Mouse (Mus musculus) cerebellum, adult 2 months (tissue): ENCODE measurements around the gene Gng2. TPM values are rescaled to one million over a fixed set of nuclear protein-coding genes. Genes with fewer than 3 reads are reported as not detected.

Experiments used
- DNase-seq, 2 experiments: peaks; one replicate each; pipeline ENCODE4 v3.0.0; 2021
- H3K27ac ChIP-seq: fragments of 200-500 bp; 2 replicates; pipeline ENCODE4 v1.5.1; 2012; ENCODE audit warnings: low read length, control low read depth, inconsistent platforms; ENCODE audit not compliant: insufficient read depth
- H3K27me3 ChIP-seq: fragments of 200-500 bp; 2 replicates; pipeline ENCODE4 v1.6.1; 2012; ENCODE audit warnings: inconsistent platforms, mild to moderate bottlenecking, low read length, moderate library complexity; ENCODE audit not compliant: control insufficient read depth, insufficient read depth
- H3K4me1 ChIP-seq: fragments of 200-500 bp; 2 replicates; pipeline ENCODE4 v1.6.1; 2011; ENCODE audit warnings: low read length; ENCODE audit not compliant: control insufficient read depth, insufficient read depth
- H3K4me3 ChIP-seq: fragments of 200-500 bp; replicated peaks from 2 replicates; pipeline ENCODE3; 2011; ENCODE audit warnings: mild to moderate bottlenecking, low read depth, low read length, control low read depth; ENCODE audit not compliant: insufficient read depth
- CTCF ChIP-seq: fragments of 200-500 bp; IDR thresholded peaks from 2 replicates; pipeline ENCODE4 v1.5.1; 2011; ENCODE audit warnings: low read depth, mild to moderate bottlenecking, control low read depth, low read length, moderate library complexity, borderline replicate concordance; ENCODE audit not compliant: insufficient read depth
- POLR2A ChIP-seq: fragments of 200-500 bp; IDR thresholded peaks from 2 replicates; pipeline ENCODE4 v1.6.1; 2011; ENCODE audit warnings: low read length, control low read depth, borderline replicate concordance; ENCODE audit not compliant: insufficient read depth
- WGBS: fragments of 180-500 bp; shearing (Covaris S2); methylation state at CpG from one replicate; pipeline ENCODE4 v1.1.7; 2018; 5-methylcytosine and 5-hydroxymethylcytosine counted together
- polyA plus RNA-seq: library from polyadenylated mRNA; depleted of rRNA; stranded (reverse); fragments of >200 nt; gene quantifications from 2 replicates; pipeline ENCODE4 v1.2.3, GENCODE M21; 2012; rRNA removed

The Gng2 gene
- polyA plus RNA-seq, 1 experiment, result 62.7 TPM

GRCm38 (mm10) chr14:19825481-19825880, 151.9 kb downstream of the Gng2 start:
- Histone ChIP-seq H3K4me3 (no peak overlapping the region), H3K27ac (no peak overlapping the region), H3K4me1 (no peaks in the 10 kb centered on the region), H3K27me3 (no peaks in the 10 kb centered on the region)
- no peak for TF ChIP-seq POLR2A
- no peak for TF ChIP-seq CTCF
- DNase-seq, result no peak
- 25% methylated on average over 11 of the region's 11 CpGs for WGBS

- WGBS, result under 1% methylated on average over 80 of the region's 80 CpGs
- TF ChIP-seq CTCF (no peak), POLR2A (peak; percentile 77)
- H3K4me1 ChIP-seq, result no peaks in the 10 kb centered on the region
- H3K27me3 ChIP-seq, result no peaks in the 10 kb centered on the region
- DNase-seq, result peak; percentile 93
- no peak within 1 kb of the TSS for H3K27ac ChIP-seq
- H3K4me3 ChIP-seq, result peak within 1 kb of the TSS; percentile 65
Observed at GRCm38 (mm10) chr14:19823321-19824142, 153.9 kb downstream of the Gng2 start, which contains the start of gene Rtraf. Gene Rtraf (minus strand): TSS chr14:19823824.

Other genes with a start within 250 kb of the Gng2 start
- 1.5 and 2.2 TPM in 2 replicates for gene Nid2, start 226.4 kb downstream of the Gng2 start, polyA plus RNA-seq
- 78.5 and 80.7 TPM in 2 replicates for gene Rtraf, start 153.8 kb downstream of the Gng2 start, polyA plus RNA-seq
- 7.5 and 7.8 TPM in 2 replicates for gene Saysd1, start 160.9 kb upstream of the Gng2 start, polyA plus RNA-seq
- gene Kcnk5, start 204.2 kb upstream of the Gng2 start, polyA plus RNA-seq, result 0.85 and 1.1 TPM in 2 replicates